Mouse (Mus musculus) forebrain, embryonic 13.5 days (tissue): Measurements from ENCODE around the gene Hoxb2. TPM values are rescaled to one million over a fixed set of nuclear protein-coding genes. Genes with fewer than 3 reads are reported as not detected.

Experiments used
- microRNA counts: library from miRNA; unstranded; fragments of <30 nt; microRNA quantifications from one replicate; lab custom pipeline; 2016
- microRNA-seq: library from miRNA; unstranded; fragments of <30 nt; microRNA quantifications from one replicate; pipeline ENCODE4, GENCODE M21; 2016
- polyA plus RNA-seq: library from polyadenylated mRNA; unstranded; fragments of >200 nt; fragmentation: Nextera tagmentation; extraction: Ambion mirVana; gene quantifications from 2 replicates; pipeline ENCODE4 v1.2.1, GENCODE M21; 2015

Gene Hoxb2
- polyA plus RNA-seq, 1 experiment from 2014 or later, result not detected

MicroRNAs within 50 kb of the gene (microRNA counts, 519-probe panel; counts per million panel counts)
- 2,744 counts per million, percentile 63 among the panel's probes with 10 or more counts for microRNA mmu-miR-10a (lab: Ali Mortazavi, UCI)

Small RNAs within 50 kb of the gene (microRNA-seq; reads per million reads assigned to microRNA genes)
- 178 reads per million, percentile 57 among the genes with 10 or more reads in this experiment for gene Mir10a

Other genes with a start within 250 kb of the Hoxb2 start
- gene Calcoco2, start 238.6 kb upstream of the Hoxb2 start, polyA plus RNA-seq, result not detected in 2 replicates
- gene Ttll6, start 216.7 kb upstream of the Hoxb2 start, polyA plus RNA-seq, result 0.19 and 0.22 TPM in 2 replicates
- gene Hoxb13, start 156.2 kb upstream of the Hoxb2 start, polyA plus RNA-seq, result not detected in 2 replicates
- not detected in 2 replicates for gene Hoxb9, start 79.1 kb upstream of the Hoxb2 start, polyA plus RNA-seq
- not detected in 2 replicates for gene Hoxb8, start 68.6 kb upstream of the Hoxb2 start, polyA plus RNA-seq
- gene Hoxb7, start 63.9 kb upstream of the Hoxb2 start, polyA plus RNA-seq, result not detected in 2 replicates
- gene Hoxb6, start 58.0 kb upstream of the Hoxb2 start, polyA plus RNA-seq, result not detected in 2 replicates
- gene Hoxb5, start 47.2 kb upstream of the Hoxb2 start, polyA plus RNA-seq, result 0.09 TPM in 1 of 2 replicates, not detected in the other
- gene Hoxb4, start 32.3 kb upstream of the Hoxb2 start, polyA plus RNA-seq, result not detected in 2 replicates
- gene Hoxb3, start 27.2 kb upstream of the Hoxb2 start, polyA plus RNA-seq, result not detected in 2 replicates
- not detected in 2 replicates for gene Hoxb1, start 15.2 kb downstream of the Hoxb2 start, polyA plus RNA-seq
- 2.5 and 4.0 TPM in 2 replicates for gene Skap1, start 114.1 kb downstream of the Hoxb2 start, polyA plus RNA-seq